Mouse (Mus musculus): ENCODE data around the gene Ccdc85c. TPM values are rescaled to one million over a fixed set of nuclear protein-coding genes. Genes with fewer than 3 reads are reported as not detected.

Gene Ccdc85c
- total RNA-seq, 2 experiments from 2014 or later = 7.3 to 8.4 TPM

- DNase-seq (ENCODE audit: low spot score in 2 of 2) = no peak
Observed at GRCm38 (mm10) chr12:108269699-108270098, 5.5 kb downstream of the Ccdc85c start.

GRCm38 (mm10) chr12:108268970-108269369 is 6.3 kb downstream of the Ccdc85c start:
- DNase-seq (ENCODE audit: low spot score in 2 of 2) = no peak

DNA sequence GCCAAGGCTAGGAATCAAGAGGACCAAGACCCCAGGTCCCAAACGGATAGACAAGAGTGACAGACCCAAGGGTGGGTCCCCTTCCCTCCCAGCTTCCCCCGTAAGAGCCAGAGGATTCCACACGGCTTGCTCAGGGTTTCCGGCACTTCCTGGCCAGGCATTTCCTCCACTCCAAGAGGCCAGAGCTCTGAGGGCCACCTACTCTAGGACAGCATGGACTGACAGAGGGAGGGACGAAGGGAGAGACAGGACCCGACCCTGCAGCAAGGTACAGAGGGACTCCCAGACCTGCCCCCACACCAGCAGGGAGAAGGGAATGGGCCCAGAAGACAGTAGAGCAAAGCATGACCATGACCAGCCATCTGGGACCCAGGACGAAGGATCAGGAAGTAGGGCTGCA is 7.6 kb downstream of the Ccdc85c start:
- no peak for DNase-seq (ENCODE audit: low spot score in 2 of 2)

DNA sequence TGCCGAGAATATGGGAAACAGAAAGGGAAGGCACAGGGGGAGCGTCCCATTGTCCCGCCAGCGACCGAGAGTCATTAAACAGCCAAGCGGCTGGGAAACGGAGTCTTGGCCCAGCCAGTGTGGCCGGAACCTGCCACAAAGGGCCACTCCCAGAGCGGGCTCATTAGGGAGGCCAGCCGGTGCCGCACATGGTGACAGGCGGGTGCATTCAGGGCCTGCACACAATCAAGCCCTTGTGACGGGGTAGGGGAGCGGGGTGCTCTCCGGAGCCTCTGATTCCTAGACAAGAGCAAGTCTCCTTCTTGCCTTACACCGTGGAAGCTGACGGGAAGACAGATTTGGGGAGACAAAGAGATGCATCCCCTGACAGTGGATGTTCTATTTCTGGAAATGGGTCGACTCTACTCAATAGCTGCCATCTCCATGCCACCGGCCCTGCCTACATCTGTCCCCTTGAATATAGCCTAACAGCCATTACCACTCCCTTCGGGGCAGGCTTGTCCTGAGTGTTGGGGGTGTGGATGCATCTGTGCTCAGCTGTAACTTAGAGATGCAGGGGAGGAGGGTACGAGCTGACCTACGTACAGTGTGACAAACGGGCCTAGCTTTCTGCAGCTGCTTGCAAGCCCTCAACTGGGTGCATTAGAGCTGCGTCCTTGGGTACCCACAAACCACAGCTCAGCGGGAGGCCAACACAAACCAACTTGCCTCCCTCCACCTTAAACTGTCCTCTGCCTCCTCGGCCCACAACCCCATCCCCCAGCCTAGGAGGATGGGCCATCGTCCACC is 9.2 kb downstream of the Ccdc85c start:
- DNase-seq (ENCODE audit: low spot score in 2 of 2) = no peak

GRCm38 (mm10) chr12:108264918-108265317 is 10.3 kb downstream of the Ccdc85c start:
- no peak for DNase-seq (ENCODE audit: low spot score in 2 of 2)

DNA sequence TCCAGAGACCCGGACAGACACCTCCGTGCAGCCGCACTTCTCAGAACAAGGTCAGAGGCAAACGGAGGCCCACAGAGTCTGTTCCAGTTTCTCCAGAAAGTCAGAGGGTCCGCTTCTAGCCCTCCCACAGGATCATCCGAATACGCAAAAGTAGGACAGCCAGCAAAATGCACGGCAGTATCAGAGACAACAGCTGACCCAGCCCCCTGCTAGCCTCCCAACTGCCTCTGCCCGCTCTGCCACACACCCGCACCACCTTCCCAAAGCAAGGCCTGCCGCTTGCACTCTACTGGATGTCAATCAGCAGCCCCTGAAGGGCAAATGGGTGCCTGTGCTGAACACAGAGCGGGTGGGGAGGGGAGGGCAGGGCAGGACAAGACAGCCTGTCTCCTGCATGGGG is 14.3 kb downstream of the Ccdc85c start:
- no peak for DNase-seq (ENCODE audit: low spot score in 2 of 2)

- no peak for DNase-seq (ENCODE audit: low spot score in 2 of 2)
Observed at GRCm38 (mm10) chr12:108259322-108260049, 15.7 kb downstream of the Ccdc85c start.

DNA sequence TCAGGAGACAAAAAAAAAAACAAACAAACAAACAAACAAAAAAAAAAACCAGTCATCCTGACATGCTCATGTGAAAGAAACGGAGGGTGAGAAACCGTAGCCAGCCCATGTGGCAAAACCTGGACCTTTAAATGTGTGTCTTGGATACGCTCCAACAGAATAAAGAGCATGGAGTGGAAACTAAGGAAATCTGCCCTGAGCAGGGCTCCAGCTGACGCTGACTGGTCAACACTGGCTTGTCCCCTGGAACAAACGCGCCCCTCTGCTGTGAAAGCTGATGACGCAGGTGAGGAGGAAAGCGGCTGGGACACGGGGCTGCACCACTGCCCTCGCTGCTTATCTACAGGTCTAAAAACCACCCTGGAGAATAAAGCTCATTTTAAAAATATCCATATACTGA is 18.5 kb downstream of the Ccdc85c start:
- DNase-seq (ENCODE audit: low spot score in 2 of 2) = no peak

DNA sequence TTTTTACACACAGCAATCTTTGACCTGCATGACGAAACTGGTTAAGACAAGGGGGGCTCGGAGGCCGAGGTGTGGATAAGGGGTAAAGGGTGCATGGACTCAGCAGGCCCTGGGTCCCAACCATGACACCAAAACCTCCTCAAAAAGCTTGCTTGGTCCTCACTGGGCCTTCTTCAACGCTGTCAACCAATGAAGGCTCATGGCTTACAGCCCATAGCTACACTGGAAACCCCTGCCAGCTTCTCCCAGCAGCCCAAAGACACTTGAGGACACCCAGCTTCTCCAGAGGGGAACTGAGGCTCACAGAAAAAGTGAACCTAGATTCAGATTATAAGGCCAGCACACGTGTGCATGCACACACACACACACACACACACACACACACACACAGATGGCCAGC is 19.3 kb downstream of the Ccdc85c start:
- DNase-seq (ENCODE audit: low spot score in 2 of 2) = no peak

DNA sequence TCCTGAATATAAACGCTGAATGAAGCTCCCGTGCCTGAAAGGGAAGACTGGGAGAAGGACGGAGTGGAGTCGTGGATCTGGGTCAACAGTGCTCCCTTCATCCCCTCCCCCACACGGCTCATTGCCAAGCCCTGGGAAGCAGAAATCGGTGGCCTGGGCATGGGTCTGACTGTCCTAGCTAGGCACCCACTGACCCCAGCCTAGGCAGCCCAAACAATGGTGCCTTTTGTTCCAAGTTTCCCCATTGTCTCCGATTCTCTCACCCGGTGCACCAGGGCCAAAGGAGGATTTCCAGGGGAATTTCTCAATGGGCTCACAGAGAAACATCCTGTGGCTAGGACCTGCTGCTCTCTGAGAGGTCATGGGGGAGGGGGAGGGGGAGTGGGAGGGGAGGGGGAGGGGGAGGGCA is 19.7 kb downstream of the Ccdc85c start:
- DNase-seq (ENCODE audit: low spot score in 2 of 2) = no peak

DNA sequence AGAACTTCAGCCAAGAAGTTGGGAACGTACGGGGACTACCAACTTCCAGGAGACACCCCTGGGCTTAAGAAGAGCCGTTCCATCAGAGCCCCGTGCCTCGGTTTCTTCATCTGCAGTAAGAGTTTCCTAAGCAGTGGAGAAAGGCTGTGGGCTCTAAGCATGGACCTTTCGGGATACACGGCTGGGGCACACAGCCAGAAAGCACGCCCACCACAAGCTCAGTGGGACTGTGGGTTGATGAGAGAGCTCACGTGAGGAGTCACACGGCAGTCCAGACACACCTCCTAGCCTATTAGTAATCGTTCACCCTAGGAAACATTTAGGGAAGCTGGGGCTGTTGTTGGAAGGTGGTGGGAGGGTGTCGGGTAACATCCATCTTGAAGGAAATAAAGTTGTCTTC is 22.2 kb downstream of the Ccdc85c start:
- DNase-seq (ENCODE audit: low spot score in 2 of 2) = no peak

- DNase-seq (ENCODE audit: low spot score in 2 of 2) = no peak
Observed at GRCm38 (mm10) chr12:108251825-108252542, 23.2 kb downstream of the Ccdc85c start.

- DNase-seq (ENCODE audit: low spot score in 2 of 2) = no peak
Observed at GRCm38 (mm10) chr12:108251034-108251792, 24.0 kb downstream of the Ccdc85c start.

GRCm38 (mm10) chr12:108249522-108249921 is 25.7 kb downstream of the Ccdc85c start:
- DNase-seq (ENCODE audit: low spot score in 2 of 2) = peak in 1 of 2 experiments; percentile 44

- no peak for DNase-seq (ENCODE audit: low spot score in 2 of 2)
Observed at GRCm38 (mm10) chr12:108249019-108249418, 26.2 kb downstream of the Ccdc85c start.

DNA sequence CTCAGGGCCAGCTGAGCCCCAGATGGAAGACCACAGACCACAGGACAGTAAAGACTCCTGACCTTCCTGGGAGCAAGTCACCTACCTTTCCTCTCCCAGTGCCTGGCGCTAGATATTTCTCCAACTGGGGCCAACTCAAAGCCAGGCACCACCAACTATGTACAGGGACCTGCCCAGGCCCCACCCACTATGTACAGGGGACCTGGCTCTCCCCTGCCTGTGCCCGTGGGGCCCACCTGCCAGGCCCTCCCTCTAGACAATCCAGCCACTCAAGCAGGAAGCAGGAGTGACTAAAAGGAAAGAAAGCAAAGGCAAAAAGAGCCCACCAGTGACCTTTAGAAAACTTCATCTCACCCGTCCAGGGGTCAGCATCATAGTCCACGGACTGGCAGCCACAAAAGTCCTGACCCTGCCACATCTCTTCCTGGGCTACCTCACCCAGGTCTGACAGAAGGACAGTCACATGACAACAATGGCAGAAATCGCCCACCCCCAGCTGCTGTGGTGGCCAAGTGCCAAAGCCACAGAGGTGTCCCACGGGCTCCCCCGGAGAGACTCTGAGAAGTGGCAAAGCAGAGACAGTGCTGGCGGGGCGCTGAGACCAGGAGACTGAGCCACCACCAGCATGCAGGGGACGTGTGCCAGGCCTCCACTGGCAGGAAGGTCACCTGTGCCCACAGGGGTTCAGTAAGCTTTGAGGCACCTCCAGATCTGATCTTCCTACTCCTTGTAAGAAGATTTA is 28.3 kb downstream of the Ccdc85c start:
- no peak for DNase-seq (ENCODE audit: low spot score in 2 of 2)

GRCm38 (mm10) chr12:108245579-108245978 is 29.6 kb downstream of the Ccdc85c start:
- no peak for DNase-seq (ENCODE audit: low spot score in 2 of 2)

DNA sequence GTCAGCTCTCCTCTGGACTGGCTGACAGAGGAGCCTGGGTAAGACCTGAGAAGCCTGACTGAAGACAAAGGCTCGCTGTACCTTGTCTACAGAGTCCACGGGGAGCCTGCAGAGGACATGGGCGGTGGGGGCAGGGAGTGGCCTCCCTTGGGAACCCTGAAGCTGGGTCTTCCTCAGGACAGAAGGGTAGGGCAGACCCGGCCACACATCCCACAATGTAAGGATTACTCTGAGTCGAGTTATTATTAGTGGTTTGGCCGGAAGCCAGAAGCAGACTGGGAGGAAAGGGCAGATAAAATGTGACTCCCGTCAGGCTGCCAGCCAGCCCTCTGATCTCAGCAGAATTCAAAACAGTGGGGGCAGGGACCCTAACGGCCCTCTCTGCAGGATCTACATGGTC is 30.4 kb downstream of the Ccdc85c start:
- peak in 1 of 2 experiments; percentile 54 for DNase-seq (ENCODE audit: low spot score in 2 of 2)

- no peak for DNase-seq (ENCODE audit: low spot score in 2 of 2)
Observed at GRCm38 (mm10) chr12:108242243-108242745, 32.9 kb downstream of the Ccdc85c start.

DNA sequence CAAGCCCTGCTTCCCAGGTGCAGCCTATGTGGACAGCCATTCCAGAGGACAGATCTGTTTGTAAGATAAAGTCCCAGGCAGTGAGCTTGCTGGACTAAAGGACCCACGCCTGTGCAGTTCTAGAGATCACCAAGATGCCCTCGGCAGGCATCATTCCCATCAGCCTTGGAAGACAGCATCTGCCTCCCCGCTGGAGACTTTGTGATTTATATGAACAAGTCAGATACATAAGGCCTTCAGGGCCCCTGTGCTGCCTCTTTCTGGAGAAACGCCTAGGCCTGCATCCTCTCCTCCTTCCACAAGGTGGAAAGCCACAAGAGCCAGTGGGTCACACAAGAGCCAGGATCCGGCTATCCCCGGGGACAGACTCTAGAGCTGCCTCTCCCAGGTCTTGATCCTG is 33.6 kb downstream of the Ccdc85c start:
- no peak for DNase-seq (ENCODE audit: low spot score in 2 of 2)
